8 mouse cellular contexts compared by ENCODE assay signal in the genomic region with DNA sequence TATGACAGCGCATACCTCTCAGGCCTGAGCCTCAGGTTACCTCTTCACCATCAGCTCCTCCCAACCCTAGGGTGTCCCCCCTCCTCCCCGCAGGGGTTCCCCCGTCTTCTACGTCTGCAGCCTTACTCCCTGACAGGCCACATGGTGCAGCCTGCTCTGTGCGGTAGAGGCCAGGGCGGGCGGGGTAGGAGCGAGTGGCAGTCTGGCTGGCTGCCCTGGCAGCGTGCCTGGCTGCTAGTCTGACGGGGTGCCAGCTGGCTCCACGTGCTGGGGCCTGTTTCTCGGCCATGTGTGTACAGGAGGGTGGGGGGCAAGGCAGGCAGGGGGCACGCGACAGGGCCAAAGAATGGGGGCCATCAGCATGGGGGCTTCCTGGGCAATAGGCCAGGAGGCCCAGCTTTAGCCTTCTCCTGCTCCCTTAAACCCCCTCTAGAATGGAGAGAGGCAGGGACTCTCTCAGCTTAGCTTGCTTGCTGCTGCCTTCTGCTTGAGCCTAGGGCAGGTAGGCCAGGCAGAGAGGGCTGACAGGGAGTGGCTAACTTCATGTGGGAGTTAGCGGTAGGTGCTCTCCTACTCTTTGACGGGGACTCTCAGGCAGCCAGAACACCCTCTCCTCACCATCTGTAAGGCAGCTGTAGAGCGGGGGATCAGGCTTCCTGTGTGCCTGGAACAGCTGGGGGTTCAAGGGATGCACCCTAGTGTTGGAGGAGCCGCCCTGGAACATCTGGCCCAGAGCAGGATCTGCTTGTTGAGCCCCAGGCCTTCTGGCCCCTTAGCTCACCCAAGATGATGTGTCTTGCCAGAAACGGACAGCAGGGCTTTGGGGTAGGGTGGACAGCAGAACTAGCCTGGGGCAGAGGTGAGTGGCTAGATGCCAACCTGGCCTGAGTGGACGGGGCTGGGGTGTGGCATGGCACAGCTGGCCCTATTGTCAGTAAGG. TPM values are rescaled to one million over a fixed set of nuclear protein-coding genes. Genes with fewer than 3 reads are reported as not detected.
DNase-seq lines count a peak whose midpoint lies in the region; ATAC-seq and TF ChIP-seq lines count a peak whose summit lies in the region.

No protein-coding gene starts in this region.

- peak; percentile 95 for DNase-seq in MN1 (ENCODE audit: low spot score)
- peak; percentile 98 for DNase-seq in cerebellum, adult 9-10 months
- DNase-seq in frontal cortex, postnatal 36 days (ENCODE audit: low spot score in 2 of 2) = peak; percentile 93 to 96
- peak; percentile 96 to 97 for DNase-seq in layer of hippocampus, postnatal 14 days (ENCODE audit: low spot score in 2 of 2)
- peak; percentile 91 for DNase-seq in lung, postnatal 0 days (ENCODE audit: low spot score)
- peak; percentile 90 to 91 for DNase-seq in right cerebral cortex, adult 2 months (ENCODE audit: low spot score in 2 of 2)
- peak; percentile 92 to 93 for DNase-seq in urinary bladder, postnatal 36 days (ENCODE audit: low spot score in 2 of 2)

- peak overlapping the region; percentile 9 for H3K4me2 ChIP-seq in hindbrain, embryonic 12.5 days (replicated peaks)
- H3K4me2 ChIP-seq in lung, postnatal 0 days (replicated peaks; ENCODE audit: low read depth, low read length) = peak overlapping the region; percentile 1

- TF ChIP-seq EP300 in lung, postnatal 0 days (IDR thresholded peaks at IDR 0.05) = 0 out of 2 replicates have a peak, but pooled peaks have one; percentile 9

- peak overlapping the region; percentile 77 for H3K27ac ChIP-seq in hindbrain, embryonic 12.5 days
- H3K27ac ChIP-seq in lung, postnatal 0 days (ENCODE audit: low read length) = peak overlapping the region; percentile 74

- H3K27me3 ChIP-seq in hindbrain, embryonic 12.5 days = no peaks in the 10 kb centered on the region
- H3K27me3 ChIP-seq in lung, postnatal 0 days (replicated peaks; ENCODE audit: insufficient read depth, low read length) = no peaks in the 10 kb centered on the region

- H3K4me1 ChIP-seq in hindbrain, embryonic 12.5 days = peaks cover 86% of the 10 kb centered on the region
- H3K4me1 ChIP-seq in lung, postnatal 0 days (ENCODE audit: insufficient read depth, low read depth, low read length) = peaks cover 36% of the 10 kb centered on the region

- no peaks in the 10 kb centered on the region for H3K9me3 ChIP-seq in hindbrain, embryonic 12.5 days (replicated peaks)
- H3K9me3 ChIP-seq in lung, postnatal 0 days (ENCODE audit: low read length) = no peaks in the 10 kb centered on the region

- peak; percentile 79 for ATAC-seq in hindbrain, embryonic 12.5 days (ENCODE audit: low FRiP score)
- peak; percentile 84 for ATAC-seq in lung, postnatal 0 days

- peaks cover 17% of the 10 kb centered on the region for H3K36me3 ChIP-seq in hindbrain, embryonic 12.5 days
- no peaks in the 10 kb centered on the region for H3K36me3 ChIP-seq in lung, postnatal 0 days (ENCODE audit: insufficient read depth, low read length)

- no peak for TF ChIP-seq CTCF in lung, postnatal 0 days (IDR thresholded peaks at IDR 0.05)

- H3K9ac ChIP-seq in hindbrain, embryonic 12.5 days = no peak overlapping the region
- no peak overlapping the region for H3K9ac ChIP-seq in lung, postnatal 0 days (replicated peaks; ENCODE audit: low read depth)

- H3K4me3 ChIP-seq in hindbrain, embryonic 12.5 days = no peak overlapping the region
- H3K4me3 ChIP-seq in lung, postnatal 0 days (ENCODE audit: low read depth, low read length) = no peak overlapping the region

- 34% methylated on average over 20 of the region's 20 CpGs for WGBS in hindbrain, embryonic 12.5 days
- WGBS in lung, postnatal 0 days = 6% methylated on average over 18 of the region's 20 CpGs

RNA-seq across cellular contexts. Expression of a gene that starts 28.9 kb away (rescaled TPM):
- 21.9 and 23.8 TPM in 2 replicates for polyA plus RNA-seq in hindbrain, embryonic 12.5 days (2016; fragmentation: Nextera tagmentation; extraction: Ambion mirVana)
- total RNA-seq in layer of hippocampus, postnatal 14 days (2021) = 10 to 100 TPM; 20.3 to 20.7 TPM
- 5.9 and 6.6 TPM in 2 replicates for polyA plus RNA-seq in lung, postnatal 0 days (2015; fragmentation: Nextera tagmentation; extraction: Ambion mirVana)
